Mouse (Mus musculus): Measurements from ENCODE around the gene Ttc38.
"Not testable (repeated sequence)": the region's sequence is repeated elsewhere in the genome, so short reads cannot be mapped to it uniquely, and the experiment has no call there.

Gene Ttc38

DNA sequence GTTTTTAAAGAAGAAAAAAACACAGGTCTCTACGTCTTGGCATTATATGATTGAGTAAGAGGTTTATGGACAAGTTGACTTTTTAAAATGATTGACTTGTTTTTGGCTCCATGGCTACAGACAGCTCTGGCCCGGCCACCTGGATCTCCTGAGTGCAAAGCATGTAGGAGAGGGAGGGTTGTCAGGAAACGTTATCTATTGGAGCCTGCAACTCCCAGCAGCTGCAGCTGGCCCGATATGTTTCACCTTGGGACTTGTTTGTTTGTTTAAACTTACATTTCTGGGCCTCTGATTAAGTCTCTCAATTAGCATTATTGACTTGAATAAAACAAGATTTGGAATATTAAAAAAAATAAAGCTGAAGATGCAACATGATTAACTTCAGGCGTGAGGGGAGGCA lies 5.4 kb upstream of the Ttc38 start:
- no peak for DNase-seq (ENCODE audit: low spot score)

DNA sequence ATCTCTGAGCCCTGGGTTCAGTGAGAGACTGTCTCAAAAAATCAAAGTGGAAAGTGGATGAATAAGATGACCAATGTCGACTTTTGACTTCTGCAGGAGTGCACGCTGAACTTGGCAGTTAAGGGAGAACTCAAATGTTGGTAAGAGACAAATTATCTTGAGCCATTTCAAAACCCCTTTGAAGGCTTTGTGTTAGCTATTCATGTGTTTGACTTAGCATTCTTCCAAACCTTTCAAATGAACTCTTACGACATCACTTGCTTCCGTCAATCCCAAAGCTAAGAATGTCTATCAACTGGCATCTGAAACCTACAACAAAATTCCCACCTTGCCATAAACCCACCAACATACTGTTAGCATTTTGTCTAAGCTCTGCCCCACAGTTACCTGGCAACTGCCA lies 4.0 kb upstream of the Ttc38 start:
- DNase-seq (ENCODE audit: low spot score), result no peak

- no peak for DNase-seq (ENCODE audit: low spot score)
Observed at GRCm38 (mm10) chr15:85829470-85829869, 2.6 kb upstream of the Ttc38 start.

- no peak for DNase-seq (ENCODE audit: low spot score)
Observed at GRCm38 (mm10) chr15:85832599-85832998, 493 bp downstream of the Ttc38 start.

DNA sequence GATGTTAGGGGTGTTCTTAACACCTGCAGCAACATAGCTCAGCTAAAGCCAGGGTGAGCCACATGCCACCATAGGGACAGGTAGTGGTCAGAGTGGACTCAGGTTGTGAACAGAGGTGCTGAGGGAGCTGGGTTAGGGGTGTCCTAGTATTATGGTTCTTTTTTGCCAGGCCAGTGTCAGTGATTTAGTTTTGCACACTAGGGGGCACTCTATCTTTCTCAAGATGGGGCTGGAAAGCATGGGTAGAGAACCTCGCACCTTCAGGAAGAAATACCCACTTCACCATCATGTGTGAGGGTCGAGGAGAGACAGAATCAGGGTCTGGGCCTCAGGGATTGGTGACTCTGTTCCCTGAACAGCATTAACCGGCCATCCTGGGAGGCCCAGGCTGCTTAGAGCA lies 3.2 kb downstream of the Ttc38 start:
- peak; percentile 6 for DNase-seq (ENCODE audit: low spot score)

- no peak for DNase-seq (ENCODE audit: low spot score)
Observed at GRCm38 (mm10) chr15:85836887-85837286, 4.8 kb downstream of the Ttc38 start.

- peak; percentile 53 for DNase-seq (ENCODE audit: low spot score)
Observed at GRCm38 (mm10) chr15:85840983-85841382, 8.9 kb downstream of the Ttc38 start.

DNA sequence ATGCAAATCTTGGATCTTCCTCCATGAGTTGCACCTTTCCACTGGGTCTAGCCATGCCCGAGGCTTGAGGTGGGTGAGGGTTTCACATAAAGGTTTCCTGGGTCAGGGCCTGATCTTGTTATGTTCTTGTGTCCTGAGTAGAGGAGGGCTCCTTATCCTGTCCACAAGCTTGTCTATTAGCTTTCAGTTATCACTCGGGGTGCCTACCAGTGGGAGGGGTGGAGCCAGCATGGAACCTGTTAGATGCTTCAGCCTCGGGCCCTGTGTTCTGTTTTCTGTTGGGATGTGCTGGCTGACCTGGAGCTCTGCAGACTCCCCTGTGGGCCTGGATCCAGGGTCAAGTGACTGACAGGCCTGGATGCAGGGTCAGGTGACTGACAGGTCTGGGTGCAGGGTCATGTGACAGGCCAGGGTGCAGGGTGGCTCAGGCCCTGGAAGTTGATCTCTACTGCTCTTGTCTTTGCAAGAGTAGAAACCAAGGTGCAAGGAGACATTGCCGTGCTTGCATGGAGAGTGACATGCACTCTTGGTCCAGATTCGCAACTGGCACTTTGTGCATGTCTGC lies 9.8 kb downstream of the Ttc38 start:
- no peak for DNase-seq (ENCODE audit: low spot score)

- no peak for DNase-seq (ENCODE audit: low spot score)
Observed at GRCm38 (mm10) chr15:85845071-85845470, 13.0 kb downstream of the Ttc38 start.

GRCm38 (mm10) chr15:85851656-85852392 lies 19.7 kb downstream of the Ttc38 start:
- no peak for DNase-seq (ENCODE audit: low spot score)

DNA sequence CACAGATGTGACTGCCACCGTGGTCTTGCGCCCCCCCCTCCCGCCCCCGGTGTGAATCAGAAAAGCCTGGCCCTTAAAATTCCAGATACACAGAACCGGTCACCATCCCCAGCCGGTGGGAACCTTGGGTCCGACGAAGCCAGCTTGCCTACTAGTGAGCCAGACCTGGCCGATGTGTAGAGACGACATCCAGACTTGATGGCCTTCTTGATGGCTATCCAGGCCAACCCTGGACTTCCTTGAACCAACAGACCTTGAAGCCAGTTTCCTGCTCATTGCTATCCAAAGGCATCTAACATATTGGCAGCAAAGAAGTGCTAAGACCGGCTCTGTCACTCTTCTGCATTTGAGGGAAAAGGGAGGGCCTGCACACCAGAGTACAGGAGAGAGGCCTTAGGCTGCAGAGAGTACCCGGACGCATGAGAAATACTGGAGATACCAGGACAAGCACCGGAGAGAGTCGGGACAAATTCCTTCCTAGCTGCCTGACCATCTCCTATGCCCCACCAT lies 26.9 kb downstream of the Ttc38 start:
- no peak for DNase-seq (ENCODE audit: low spot score)

GRCm38 (mm10) chr15:85859490-85860031 lies 27.5 kb downstream of the Ttc38 start, which contains the start of gene Gtse1:
Gtse1 (plus strand) TSS chr15:85859745.
- DNase-seq (ENCODE audit: low spot score), result peak; percentile 98

DNA sequence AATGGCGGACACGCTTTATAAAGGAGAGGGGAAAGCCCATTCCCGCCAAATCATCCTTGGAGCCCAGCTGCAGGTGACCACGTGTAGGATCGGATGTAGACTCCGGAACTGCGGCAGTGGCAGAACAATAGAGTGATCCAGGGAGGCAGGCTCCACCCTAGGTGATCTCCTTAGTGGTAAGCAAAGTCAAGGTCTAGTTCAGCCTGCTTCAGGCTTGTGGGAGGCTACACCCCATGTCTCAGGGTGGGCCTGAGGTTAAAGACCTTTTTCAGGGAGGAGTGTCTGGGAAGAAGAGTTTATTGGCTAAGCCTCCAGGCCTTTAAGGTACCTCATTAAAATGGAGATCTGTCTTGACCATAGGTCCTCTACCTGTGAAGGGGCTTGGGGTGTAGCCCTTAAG lies 33.8 kb downstream of the Ttc38 start:
- DNase-seq (ENCODE audit: low spot score), result not testable (repeated sequence)

DNA sequence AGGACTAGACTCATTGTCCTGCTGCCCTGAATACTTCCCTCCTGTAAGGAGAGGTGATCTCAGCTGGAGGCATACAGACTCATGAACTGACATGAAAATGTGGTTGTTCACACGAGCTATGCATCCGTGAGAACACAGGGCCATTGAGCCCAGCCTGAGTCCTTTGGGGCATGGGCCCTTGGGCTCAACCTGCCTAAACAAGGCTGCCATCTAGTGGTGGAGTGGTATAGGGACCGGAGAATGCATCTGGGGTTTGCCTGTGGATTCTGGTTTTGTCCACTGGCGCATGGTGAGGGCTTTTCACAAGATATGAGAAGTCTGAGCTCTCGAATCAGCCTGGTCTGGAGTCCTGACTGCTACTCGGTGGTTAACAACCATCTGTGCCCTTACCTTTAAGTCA lies 35.6 kb downstream of the Ttc38 start:
- peak; percentile 83 for DNase-seq (ENCODE audit: low spot score)

- DNase-seq (ENCODE audit: low spot score), result no peak
Observed at GRCm38 (mm10) chr15:85877336-85877735, 45.2 kb downstream of the Ttc38 start.

- DNase-seq (ENCODE audit: low spot score), result peak; percentile 95
Observed at GRCm38 (mm10) chr15:85878848-85879497, 46.9 kb downstream of the Ttc38 start, which contains the start of gene Trmu. Trmu (plus strand) TSS chr15:85879312.

DNA sequence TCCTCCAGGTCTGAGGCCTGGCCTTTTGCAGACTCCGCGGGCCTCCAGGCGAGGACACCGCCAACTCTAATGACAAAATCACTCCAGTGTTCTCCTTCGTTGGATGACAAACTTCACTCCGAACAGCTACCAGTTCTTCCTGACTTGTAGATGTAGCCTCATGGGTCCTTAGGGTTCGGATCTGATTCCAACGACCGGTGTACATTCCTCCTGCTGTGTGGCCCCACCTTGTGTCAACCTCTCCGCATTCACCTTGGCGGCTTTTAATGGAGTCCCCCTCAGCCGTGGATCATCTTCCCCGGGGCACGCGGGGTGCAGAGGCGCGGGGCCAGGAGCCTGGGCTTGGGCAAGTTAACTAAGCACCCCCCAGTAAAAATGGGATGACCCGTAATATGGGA lies 47.4 kb downstream of the Ttc38 start:
- DNase-seq (ENCODE audit: low spot score), result no peak

DNA sequence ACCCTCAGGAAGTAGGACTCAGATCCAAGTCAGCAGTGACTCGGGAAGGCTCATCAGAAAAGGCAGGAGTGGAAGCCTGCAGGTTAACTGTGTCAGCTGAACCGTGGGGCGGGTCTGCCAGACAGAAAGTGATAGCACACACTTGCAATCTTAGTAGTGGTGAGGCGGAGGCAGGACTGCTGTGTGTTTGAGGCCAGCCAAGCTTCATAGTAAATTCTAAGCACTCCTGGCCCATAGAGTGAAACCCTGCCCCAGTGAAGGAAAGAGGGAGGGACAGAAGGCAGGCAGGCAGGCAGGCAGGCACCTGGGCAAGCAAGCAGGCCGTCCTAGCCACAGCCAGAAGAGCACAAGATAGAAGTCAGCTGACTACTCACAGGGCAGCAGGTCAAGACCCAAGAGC lies 53.5 kb downstream of the Ttc38 start:
- DNase-seq (ENCODE audit: low spot score), result no peak

GRCm38 (mm10) chr15:85889235-85889634 lies 57.1 kb downstream of the Ttc38 start:
- DNase-seq (ENCODE audit: low spot score), result no peak

- no peak for DNase-seq (ENCODE audit: low spot score)
Observed at GRCm38 (mm10) chr15:85891971-85892370, 59.9 kb downstream of the Ttc38 start.

- peak; percentile 12 for DNase-seq (ENCODE audit: low spot score)
Observed at GRCm38 (mm10) chr15:85892498-85893118, 60.5 kb downstream of the Ttc38 start.

DNA sequence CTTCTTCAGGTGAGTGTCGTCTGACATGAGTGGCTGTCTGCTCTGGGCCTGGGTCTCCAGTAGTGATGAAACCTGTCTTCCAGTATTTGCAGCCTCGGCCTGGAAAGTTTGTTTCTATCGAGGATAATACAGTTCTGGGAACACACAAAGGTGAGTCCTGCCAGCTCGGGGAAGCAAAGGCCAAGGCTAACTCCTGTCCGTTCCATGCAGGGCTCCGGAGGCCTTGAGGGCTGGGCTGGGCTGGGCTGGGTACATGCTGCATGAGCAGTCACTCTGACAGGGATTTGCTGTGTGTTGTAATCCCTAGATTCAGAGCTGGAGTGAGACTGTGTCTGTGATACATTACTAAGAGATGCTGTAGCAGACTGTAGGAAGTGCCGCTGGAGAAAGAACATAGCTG lies 61.8 kb downstream of the Ttc38 start:
- DNase-seq (ENCODE audit: low spot score), result no peak

All from embryo, embryonic 10.5 days (tissue).